Mouse (Mus musculus): ENCODE data around the gene Tmem109. TPM values are rescaled to one million over a fixed set of nuclear protein-coding genes. Genes with fewer than 3 reads are reported as not detected.

Tmem109 gene
- 24.1 TPM for total RNA-seq (2023)

GRCm38 (mm10) chr19:10881426-10882154 lies at the start of gene Tmem109:
TSS of gene Tmem109 (minus strand) at chr19:10882001.

GRCm38 (mm10) chr19:10920532-10920931 lies 38.7 kb upstream of the Tmem109 start, which contains the start of gene Zp1:
TSS of gene Zp1 (minus strand) at chr19:10920632.

GRCm38 (mm10) chr19:10895016-10895528 lies 13.3 kb upstream of the Tmem109 start, which contains the start of gene Prpf19:
TSS of gene Prpf19 (plus strand) at chr19:10895231.

GRCm38 (mm10) chr19:10869886-10870527 lies 11.8 kb downstream of the Tmem109 start, which contains the start of gene Tmem132a:
TSS of gene Tmem132a (minus strand) at chr19:10869940.

GRCm38 (mm10) chr19:10839010-10839892 lies 42.5 kb downstream of the Tmem109 start, which contains the start of gene Slc15a3:
TSS of gene Slc15a3 (plus strand) at chr19:10839727.

GRCm38 (mm10) chr19:10829436-10830175 lies 52.2 kb downstream of the Tmem109 start, which contains the start of gene Cd6:
TSS of gene Cd6 (minus strand) at chr19:10830058.

Other genes with a start within 250 kb of the Tmem109 start
- gene Vwce, start 247.8 kb downstream of the Tmem109 start, total RNA-seq (2023) = 7.2 TPM
- gene Pga5, start 203.9 kb downstream of the Tmem109 start, total RNA-seq (2023) = not detected
- gene Vps37c, start 193.3 kb downstream of the Tmem109 start, total RNA-seq (2023) = 19.2 TPM
- gene Cd5, start 143.0 kb downstream of the Tmem109 start, total RNA-seq (2023) = 323 TPM
- 312 TPM for gene Cd6, start 51.9 kb downstream of the Tmem109 start, total RNA-seq (2023)
- gene Slc15a3, start 42.3 kb downstream of the Tmem109 start, total RNA-seq (2023) = 4.9 TPM
- gene Tmem132a, start 12.1 kb downstream of the Tmem109 start, total RNA-seq (2023) = 0.15 TPM
- 111 TPM for gene Prpf19, start 13.2 kb upstream of the Tmem109 start, total RNA-seq (2023)
- gene Zp1, start 38.6 kb upstream of the Tmem109 start, total RNA-seq (2023) = not detected
- not detected for gene Ptgdr2, start 55.2 kb upstream of the Tmem109 start, total RNA-seq (2023)
- 22.2 TPM for gene Ccdc86, start 67.3 kb upstream of the Tmem109 start, total RNA-seq (2023)
- gene Ms4a10, start 92.7 kb upstream of the Tmem109 start, total RNA-seq (2023) = not detected
- gene Ms4a15, start 111.2 kb upstream of the Tmem109 start, total RNA-seq (2023) = not detected
- not detected for gene Ms4a18, start 136.0 kb upstream of the Tmem109 start, total RNA-seq (2023)
- gene Ms4a8a, start 199.1 kb upstream of the Tmem109 start, total RNA-seq (2023) = 0.50 TPM
- gene 1700017D01Rik, start 248.9 kb upstream of the Tmem109 start, total RNA-seq (2023) = not detected

All from CD4-positive naive resting alpha-beta T cell, adult 76 days (primary cell).